Mouse (Mus musculus) brown adipose tissue, adult 24 weeks (tissue): ENCODE data around the gene Dst. TPM values are rescaled to one million over a fixed set of nuclear protein-coding genes. Genes with fewer than 3 reads are reported as not detected.

Source experiments
- H3K27ac ChIP-seq: fragments of 200-500 bp; replicated peaks from 2 replicates; pipeline ENCODE4 v1.5.1; 2012; ENCODE audit warnings: low read depth, mild to moderate bottlenecking, low read length
- H3K4me1 ChIP-seq: fragments of 200-500 bp; 2 replicates; pipeline ENCODE4 v1.6.1; 2012; ENCODE audit warnings: low read length, mixed read lengths; ENCODE audit not compliant: control insufficient read depth, insufficient read depth, insufficient read length
- H3K4me3 ChIP-seq: fragments of 200-500 bp; 2 replicates; pipeline ENCODE4 v1.5.1; 2012; ENCODE audit warnings: low read depth, mild to moderate bottlenecking, low read length, moderate library complexity; ENCODE audit not compliant: insufficient read depth
- polyA plus RNA-seq: library from polyadenylated mRNA; stranded (reverse); fragments of >200 nt; gene quantifications from 2 replicates; pipeline ENCODE4 v1.2.4, GENCODE M21; 2012; ENCODE audit not compliant: missing spikeins, insufficient read depth, insufficient read length

Gene Dst
- polyA plus RNA-seq, 1 experiment: 42.7 TPM

- Histone ChIP-seq H3K4me1 (peaks cover 2% of the 10 kb centered on the region), H3K27ac (no peak overlapping the region), H3K4me3 (no peak overlapping the region)
Measured at GRCm38 (mm10) chr1:34132875-34133274, 224.8 kb downstream of the Dst start.

GRCm38 (mm10) chr1:34135535-34135934 lies 227.5 kb downstream of the Dst start:
- Histone ChIP-seq H3K27ac (no peak overlapping the region), H3K4me3 (no peak overlapping the region), H3K4me1 (peaks cover 6% of the 10 kb centered on the region; the same call in 1 of the 2 replicates)

DNA sequence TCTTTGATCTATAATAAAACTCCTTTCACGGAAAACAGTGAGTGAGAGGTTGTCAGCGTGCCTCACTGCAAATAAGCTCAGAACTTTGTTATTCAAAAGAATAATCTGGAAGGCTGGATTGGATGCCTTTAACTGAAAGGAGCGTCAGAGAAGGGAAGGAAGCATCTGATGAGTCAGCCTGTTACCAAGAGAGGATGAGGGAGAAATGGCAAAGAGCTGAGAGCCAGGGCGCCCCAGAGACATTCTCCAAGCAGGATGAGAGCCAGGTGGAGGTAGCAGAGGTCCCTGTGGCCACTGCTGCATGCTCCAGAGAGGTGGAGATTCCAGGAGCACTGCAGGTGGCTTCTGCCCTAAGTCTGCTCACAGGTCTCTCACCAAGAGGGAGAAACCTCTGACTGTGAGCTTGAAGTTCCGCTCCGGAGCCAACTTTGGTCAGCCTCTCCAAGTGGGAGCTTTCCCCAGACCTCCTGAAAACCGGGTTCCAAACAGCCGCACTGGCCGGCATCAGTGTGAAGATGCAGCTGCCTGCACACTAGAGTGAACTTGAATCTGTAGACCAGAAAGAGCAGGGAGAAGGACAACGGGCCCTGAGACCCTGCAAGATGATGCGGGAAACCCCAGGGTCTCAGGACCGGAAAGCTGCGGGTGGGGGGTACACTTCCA lies 231.3 kb downstream of the Dst start:
- peaks cover 13% of the 10 kb centered on the region; the same call in 1 of the 2 replicates for H3K4me1 ChIP-seq
- no peak overlapping the region for H3K4me3 ChIP-seq
- no peak overlapping the region for H3K27ac ChIP-seq

GRCm38 (mm10) chr1:34139871-34140471 lies 231.9 kb downstream of the Dst start:
- H3K27ac ChIP-seq: no peak overlapping the region
- no peak overlapping the region for H3K4me3 ChIP-seq
- H3K4me1 ChIP-seq: peaks cover 13% of the 10 kb centered on the region; the same call in 1 of the 2 replicates

GRCm38 (mm10) chr1:34140686-34141085 lies 232.7 kb downstream of the Dst start:
- H3K27ac ChIP-seq: no peak overlapping the region
- H3K4me3 ChIP-seq: no peak overlapping the region

DNA sequence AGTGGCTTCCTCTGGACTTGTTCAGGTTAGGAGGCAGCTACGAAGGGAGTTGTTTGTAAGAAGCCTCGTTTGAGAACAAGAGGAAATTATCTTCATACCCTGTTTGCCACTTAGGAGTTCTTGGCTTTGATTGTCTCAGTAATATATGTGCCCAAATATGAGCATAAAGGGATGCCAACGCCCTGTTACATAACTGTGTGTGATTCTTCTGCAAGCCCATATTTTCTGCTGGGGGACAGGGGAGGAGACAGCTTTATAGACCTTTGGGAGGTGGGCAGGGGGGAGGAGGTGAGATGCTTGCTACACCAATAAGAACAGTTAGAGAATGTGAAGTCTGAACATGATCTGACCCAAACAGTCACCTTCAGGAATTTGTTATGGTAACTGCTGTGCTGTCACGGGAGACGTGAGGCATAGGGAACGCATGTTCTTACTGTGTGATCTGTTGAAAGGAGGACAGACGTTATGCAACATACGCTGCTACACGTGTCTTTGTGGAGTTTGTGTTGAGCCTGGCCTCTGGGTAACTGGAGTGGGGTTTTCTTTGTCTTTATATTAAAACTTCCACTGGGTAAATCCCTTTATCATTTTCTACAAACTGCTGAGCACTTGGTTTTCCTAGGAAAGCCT lies 235.0 kb downstream of the Dst start:
- Histone ChIP-seq H3K4me3 (no peak overlapping the region), H3K27ac (no peak overlapping the region), H3K4me1 (peaks cover 13% of the 10 kb centered on the region; the same call in 1 of the 2 replicates)

More at GRCm38 (mm10) chr1:34140686-34141085, 232.7 kb downstream of the Dst start:
- H3K4me1 ChIP-seq: peaks cover 13% of the 10 kb centered on the region; the same call in 1 of the 2 replicates

DNA sequence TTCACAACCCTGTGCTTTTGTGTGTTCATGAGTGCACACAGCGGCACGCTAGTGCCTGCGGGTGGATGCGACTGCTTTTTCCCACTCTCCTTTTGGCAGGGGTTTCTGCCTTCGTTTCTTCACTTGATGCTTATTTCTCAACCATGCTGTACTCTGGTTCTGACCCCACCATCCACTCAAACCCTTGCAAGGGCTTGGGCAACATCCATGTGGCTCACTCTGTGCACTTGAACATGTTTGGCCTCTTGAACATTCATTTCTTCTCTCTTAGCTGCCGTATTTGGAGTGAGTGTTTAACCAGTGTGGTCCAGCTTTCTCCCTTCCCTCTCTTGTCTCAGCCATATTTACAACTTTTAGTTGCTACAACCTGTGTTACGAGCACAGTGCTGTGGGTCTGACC lies 236.8 kb downstream of the Dst start:
- Histone ChIP-seq H3K4me1 (peaks cover 11% of the 10 kb centered on the region; the same call in 1 of the 2 replicates), H3K4me3 (no peak overlapping the region), H3K27ac (no peak overlapping the region)

DNA sequence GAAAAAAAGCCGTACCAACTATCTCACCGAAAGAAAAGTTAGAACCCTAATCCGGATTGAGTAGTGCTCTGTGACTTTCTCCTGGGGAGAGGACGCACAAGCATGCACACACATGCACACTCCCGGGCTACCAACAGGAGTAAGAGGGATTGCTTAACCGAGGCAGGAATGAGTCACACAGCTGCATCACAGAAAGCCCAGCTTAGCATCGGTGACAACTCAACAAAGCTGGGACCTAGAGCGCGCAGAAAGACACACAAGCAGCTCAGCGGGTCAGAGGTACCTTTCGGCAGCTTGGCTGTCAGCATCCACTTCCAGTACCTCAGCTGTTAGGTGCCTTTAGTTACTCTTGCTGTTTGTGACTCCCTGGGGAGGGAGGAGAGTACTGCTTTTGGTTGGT lies 240.0 kb downstream of the Dst start:
- H3K27ac ChIP-seq: no peak overlapping the region
- H3K4me3 ChIP-seq: no peak overlapping the region
- peaks cover 2% of the 10 kb centered on the region; the same call in 1 of the 2 replicates for H3K4me1 ChIP-seq

GRCm38 (mm10) chr1:34150416-34151093 lies 242.5 kb downstream of the Dst start:
- no peak overlapping the region for H3K27ac ChIP-seq
- no peak overlapping the region for H3K4me3 ChIP-seq
- no peaks in the 10 kb centered on the region; the same call in 1 of the 2 replicates for H3K4me1 ChIP-seq

DNA sequence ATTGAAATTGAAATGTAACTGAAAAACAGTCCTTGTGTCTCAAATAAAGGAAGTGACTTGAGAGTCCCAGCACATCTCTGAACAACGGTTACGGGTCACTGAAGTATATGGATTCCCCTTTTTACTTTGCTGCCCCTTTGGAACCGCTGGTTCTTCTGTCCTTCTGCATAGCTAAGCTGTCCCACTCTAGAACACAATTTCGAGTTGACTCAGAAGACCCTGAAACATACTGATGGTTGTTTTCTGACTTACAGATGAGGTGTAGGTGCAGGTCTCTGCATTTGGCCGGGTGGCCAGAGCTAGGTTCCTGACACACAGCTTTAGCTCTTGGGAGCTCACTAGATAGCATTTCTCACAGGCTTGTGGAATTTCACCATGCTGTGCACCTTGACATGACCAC lies 244.7 kb downstream of the Dst start:
- H3K27ac ChIP-seq: no peak overlapping the region
- H3K4me3 ChIP-seq: no peak overlapping the region

GRCm38 (mm10) chr1:34156058-34156457 lies 248.0 kb downstream of the Dst start:
- no peaks in the 10 kb centered on the region for H3K4me1 ChIP-seq
- no peak overlapping the region for H3K4me3 ChIP-seq

More for the DNA sequence above, 244.7 kb downstream of the Dst start:
- no peaks in the 10 kb centered on the region; the same call in 1 of the 2 replicates for H3K4me1 ChIP-seq

DNA sequence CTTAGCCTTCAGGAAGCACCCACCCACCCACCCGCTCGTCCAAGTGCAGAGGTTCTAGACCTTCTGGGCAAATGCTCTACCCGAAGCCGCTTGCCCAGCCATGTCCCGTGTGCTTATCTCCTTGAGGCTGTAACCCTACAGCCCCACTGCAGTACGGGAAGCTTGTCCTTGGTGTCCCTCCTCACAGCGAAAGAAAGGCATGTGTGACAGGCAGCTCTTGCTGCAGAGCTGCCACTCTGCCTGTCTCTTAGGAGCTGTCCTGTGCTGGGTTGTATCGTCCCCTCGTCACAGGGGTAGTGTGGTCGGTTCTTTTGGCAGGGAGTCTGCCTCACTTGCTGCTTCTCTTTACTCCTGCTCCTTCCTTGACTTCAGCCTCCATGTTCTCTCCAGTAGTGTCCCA lies 249.7 kb downstream of the Dst start:
- Histone ChIP-seq H3K27ac (no peak overlapping the region), H3K4me1 (no peaks in the 10 kb centered on the region), H3K4me3 (no peak overlapping the region)

More at GRCm38 (mm10) chr1:34156058-34156457, 248.0 kb downstream of the Dst start:
- no peak overlapping the region for H3K27ac ChIP-seq

DNA sequence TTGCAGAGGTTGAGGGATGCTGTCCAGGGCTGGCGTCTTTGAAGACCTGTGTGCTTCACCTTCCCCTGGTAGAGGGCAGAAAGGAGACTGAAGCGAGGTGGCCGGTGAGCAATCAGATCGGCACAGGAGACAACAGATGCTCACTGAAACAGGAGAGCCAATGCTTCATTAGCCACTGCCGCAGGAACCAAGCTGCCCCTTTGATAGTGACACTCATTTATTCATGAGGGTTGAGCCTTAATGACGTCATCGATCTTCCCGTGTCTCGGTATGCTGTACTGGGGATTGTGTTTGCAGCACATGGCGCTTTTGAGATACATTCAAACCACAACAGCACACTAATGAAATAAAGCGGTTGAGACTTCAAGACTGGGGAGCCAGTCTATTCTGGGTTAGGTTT lies 250.8 kb downstream of the Dst start:
- H3K4me1 ChIP-seq: no peaks in the 10 kb centered on the region
- H3K4me3 ChIP-seq: no peak overlapping the region
- H3K27ac ChIP-seq: no peak overlapping the region

DNA sequence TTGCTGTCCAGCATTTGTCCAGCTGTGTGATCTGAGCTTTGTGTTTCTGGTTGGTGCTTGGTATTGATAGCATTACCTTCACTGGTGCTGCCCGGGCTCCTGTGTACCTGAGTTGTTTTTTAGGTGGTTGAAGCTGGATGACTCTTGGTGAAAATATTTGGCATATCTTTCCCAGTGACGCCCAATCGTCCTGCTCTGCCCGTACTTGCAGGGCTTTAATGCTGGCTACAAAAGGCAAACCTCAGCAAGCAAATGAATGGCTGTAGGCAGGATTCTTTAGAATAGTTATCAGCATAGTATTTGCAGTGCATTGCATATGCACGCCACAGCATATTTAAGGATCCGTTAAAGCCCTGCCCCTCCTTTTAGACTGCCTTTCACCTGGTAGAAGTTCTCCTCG lies 251.9 kb downstream of the Dst start:
- no peaks in the 10 kb centered on the region for H3K4me1 ChIP-seq
- no peak overlapping the region for H3K4me3 ChIP-seq
- no peak overlapping the region for H3K27ac ChIP-seq
